Mouse (Mus musculus): ENCODE measurements around the gene Lrch4.

Lrch4 gene

DNA sequence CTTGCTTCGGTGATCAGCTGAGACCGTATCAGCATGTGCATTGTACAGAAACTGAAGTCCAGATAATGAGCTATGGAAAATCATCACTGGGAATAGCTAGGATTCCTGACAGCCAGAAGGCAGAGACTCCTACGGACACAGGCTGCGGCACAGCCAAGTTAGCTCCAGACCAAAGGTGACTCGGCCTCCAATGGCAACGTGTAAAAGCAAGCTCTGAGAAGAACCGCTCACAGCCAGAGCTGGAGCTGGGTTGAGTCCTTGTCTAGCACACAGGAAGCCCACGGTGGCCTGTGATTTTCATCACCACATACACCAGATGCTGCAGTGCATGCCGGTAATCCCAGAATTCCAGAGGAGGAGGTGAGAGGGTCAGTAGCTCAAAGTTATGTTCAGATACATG lies 61.6 kb downstream of the Lrch4 start:
- DNase-seq (ENCODE audit: low read depth) = no peak
